Mouse (Mus musculus) lung, adult 2 months (tissue): ENCODE data around the gene Nav1.

ENCODE experiments used
- CTCF ChIP-seq: fragments of 200-500 bp; IDR thresholded peaks from 2 replicates; pipeline ENCODE4 v1.5.1; 2011; ENCODE audit warnings: mild to moderate bottlenecking, low read length, control low read depth; ENCODE audit not compliant: insufficient read depth
- POLR2A ChIP-seq: fragments of 200-500 bp; IDR thresholded peaks from 2 replicates; pipeline ENCODE4 v1.6.1; 2011; ENCODE audit warnings: low read depth, mild to moderate bottlenecking, control low read depth, low read length, borderline replicate concordance; ENCODE audit errors: extremely low read depth

DNA sequence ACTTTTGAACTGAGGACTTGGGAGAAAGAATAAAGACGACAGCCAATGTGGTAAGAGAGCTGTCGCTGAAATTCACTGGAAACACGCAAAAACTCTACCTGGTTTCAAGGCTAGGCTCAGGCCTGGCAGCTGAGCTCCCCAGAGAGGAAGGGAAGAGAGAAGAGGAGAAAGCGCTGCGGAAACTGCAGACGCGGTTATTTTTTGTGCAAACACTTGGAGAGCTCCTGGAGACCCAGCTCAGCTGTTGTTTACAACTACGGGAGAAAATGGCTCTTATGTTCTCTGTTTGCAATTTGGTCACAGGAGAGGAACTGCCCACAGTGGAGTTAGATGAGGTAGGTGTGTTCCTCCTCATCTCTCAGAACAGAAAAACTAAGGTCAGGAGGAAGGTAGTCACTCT lies 144.4 kb downstream of the Nav1 start:
- no peak for TF ChIP-seq CTCF
- TF ChIP-seq POLR2A, result no peak
